Mouse (Mus musculus) forebrain, embryonic 13.5 days (tissue): ENCODE results near the gene Setx. TPM values are rescaled to one million over a fixed set of nuclear protein-coding genes. Genes with fewer than 3 reads are reported as not detected.
A peak's percentile ranks its signal among the peaks of the same experiment; 100 is the strongest.

ENCODE experiments used
- ATAC-seq: fragments of 200-750 bp; cut with Nextera tagmentation; 2 replicates; pipeline ENCODE4 v1.8.0; 2017
- H3K27ac ChIP-seq: fragments of 300-500 bp; sonication (generic); 2 replicates; pipeline ENCODE4 v1.5.1; 2015; ENCODE audit warnings: inconsistent platforms, mild to moderate bottlenecking, moderate library complexity
- H3K27me3 ChIP-seq: fragments of 300-500 bp; sonication (generic); 2 replicates; pipeline ENCODE4 v1.6.1; 2015; ENCODE audit warnings: mild to moderate bottlenecking, inconsistent platforms
- H3K36me3 ChIP-seq: fragments of 300-500 bp; sonication (generic); 2 replicates; pipeline ENCODE4 v1.6.1; 2015; ENCODE audit warnings: mild to moderate bottlenecking, inconsistent platforms; ENCODE audit not compliant: poor library complexity, severe bottlenecking
- H3K4me1 ChIP-seq: fragments of 300-500 bp; sonication (generic); 2 replicates; pipeline ENCODE4 v1.6.1; 2015; ENCODE audit warnings: inconsistent platforms
- H3K4me2 ChIP-seq: fragments of 300-500 bp; sonication (generic); 2 replicates; pipeline ENCODE4 v1.6.1; 2015; ENCODE audit warnings: inconsistent platforms, mild to moderate bottlenecking, moderate library complexity
- H3K4me3 ChIP-seq: fragments of 300-500 bp; sonication (generic); 2 replicates; pipeline ENCODE4 v1.5.1; 2015; ENCODE audit warnings: mild to moderate bottlenecking, inconsistent platforms
- H3K9ac ChIP-seq: fragments of 300-500 bp; sonication (generic); 2 replicates; pipeline ENCODE4 v1.6.1; 2015; ENCODE audit warnings: mild to moderate bottlenecking, inconsistent platforms
- H3K9me3 ChIP-seq: fragments of 300-500 bp; sonication (generic); replicated peaks from 2 replicates; pipeline ENCODE4 v1.6.1; 2016; ENCODE audit warnings: inconsistent platforms
- WGBS: fragments of 180-500 bp; shearing (Covaris S2); methylation state at CpG from one replicate; pipeline ENCODE4 v1.1.7; 2015; 5-methylcytosine and 5-hydroxymethylcytosine counted together
- polyA plus RNA-seq: library from polyadenylated mRNA; unstranded; fragments of >200 nt; fragmentation: Nextera tagmentation; extraction: Ambion mirVana; gene quantifications from 2 replicates; pipeline ENCODE4 v1.2.1, GENCODE M21; 2015

Gene Setx
- polyA plus RNA-seq, 1 experiment from 2014 or later, result 14.0 TPM

DNA sequence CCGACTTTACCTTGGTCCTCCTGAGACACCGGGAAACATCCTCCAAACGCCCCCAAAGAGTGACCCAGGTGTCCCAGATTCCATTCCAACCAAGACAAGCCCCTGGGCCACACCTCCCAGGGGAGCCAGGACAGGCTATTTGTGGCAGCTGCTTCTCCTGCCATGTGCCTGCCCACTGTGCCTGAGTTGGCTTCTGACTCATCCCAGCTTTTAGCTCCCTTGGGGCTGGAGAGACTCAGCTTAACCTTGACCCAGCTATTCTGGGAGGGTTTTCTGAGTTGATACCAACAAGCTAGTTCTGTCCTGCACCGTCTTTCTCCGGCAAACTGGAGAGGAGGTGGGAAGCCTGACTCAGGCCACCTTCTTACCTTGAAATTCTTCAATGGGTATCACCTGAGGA lies 74.5 kb downstream of the Setx start:
- peaks cover 54% of the 10 kb centered on the region for H3K27me3 ChIP-seq
- H3K9ac ChIP-seq, result no peak overlapping the region
- no peak overlapping the region for H3K4me3 ChIP-seq
- no peaks in the 10 kb centered on the region for H3K9me3 ChIP-seq
- no peak overlapping the region for H3K4me2 ChIP-seq
- no peaks in the 10 kb centered on the region for H3K36me3 ChIP-seq
- ATAC-seq, result no peak
- H3K27ac ChIP-seq, result no peak overlapping the region
- WGBS, result 89% methylated on average over 5 of the region's 5 CpGs
- H3K4me1 ChIP-seq, result peaks cover 11% of the 10 kb centered on the region

DNA sequence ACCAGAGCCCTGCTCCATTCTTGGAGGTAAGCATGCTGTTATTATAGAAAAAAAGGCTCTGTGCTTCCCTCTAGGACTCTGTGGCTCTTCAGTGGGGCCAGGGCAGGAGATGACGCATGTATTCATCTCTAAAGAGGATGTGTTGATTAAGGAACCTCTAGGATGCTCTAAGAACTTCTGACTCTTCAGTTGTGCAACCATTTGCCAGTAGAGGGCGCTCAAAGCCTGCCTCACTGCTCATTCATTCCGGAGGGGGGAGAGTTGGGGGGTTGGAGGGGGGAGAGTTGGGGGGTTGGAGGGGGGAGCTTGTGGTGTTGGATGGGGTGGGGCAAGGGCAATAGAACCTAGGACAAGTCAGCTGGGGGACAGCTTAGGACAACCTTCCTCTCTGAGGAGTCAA lies 75.9 kb downstream of the Setx start:
- no peak overlapping the region for H3K27ac ChIP-seq
- H3K4me1 ChIP-seq, result peaks cover 6% of the 10 kb centered on the region
- no peak overlapping the region for H3K4me3 ChIP-seq
- WGBS, result 0% methylated on average over 3 of the region's 3 CpGs
- peaks cover 50% of the 10 kb centered on the region for H3K27me3 ChIP-seq
- H3K36me3 ChIP-seq, result peaks cover 5% of the 10 kb centered on the region; the same call in 1 of the 2 replicates
- H3K9me3 ChIP-seq, result no peaks in the 10 kb centered on the region
- ATAC-seq, result no peak; the same call in 1 of the 2 replicates
- no peak overlapping the region for H3K4me2 ChIP-seq
- H3K9ac ChIP-seq, result no peak overlapping the region

DNA sequence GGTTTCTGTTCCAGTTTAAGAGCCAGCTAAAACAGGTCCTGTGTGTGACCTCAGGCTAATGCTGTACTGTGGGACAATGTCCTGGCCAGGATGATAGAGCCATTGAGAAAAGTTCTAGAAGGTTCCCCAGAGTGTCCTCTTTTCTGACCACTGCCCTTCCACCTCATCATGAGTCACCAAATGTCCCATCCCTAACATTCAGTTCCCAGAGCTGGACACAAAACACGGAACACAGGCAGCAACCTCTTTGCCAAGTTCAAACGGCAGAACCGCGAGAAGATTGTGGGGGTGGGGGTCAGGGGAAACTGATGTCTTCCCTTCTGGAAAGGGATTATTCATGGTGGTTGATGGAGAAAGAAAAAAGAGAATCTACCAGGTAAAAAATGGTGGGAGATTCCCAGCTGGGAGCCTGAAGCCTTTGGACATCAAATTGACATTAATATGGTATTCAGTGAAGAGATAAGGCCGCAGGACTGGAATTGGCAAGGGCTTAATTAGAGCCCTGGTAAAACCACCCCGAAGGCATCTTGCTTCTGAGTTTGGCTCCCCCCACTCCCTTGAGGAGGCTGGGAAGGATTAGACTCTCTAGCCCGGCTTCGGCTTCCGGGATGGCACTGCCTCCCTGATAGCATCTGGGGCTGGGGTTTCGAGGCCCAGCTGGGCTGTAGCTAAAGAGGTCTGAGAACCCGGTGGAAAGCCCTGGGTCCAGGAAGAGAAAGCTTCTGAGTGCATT lies 77.4 kb downstream of the Setx start:
- Histone ChIP-seq H3K27me3 (peaks cover 36% of the 10 kb centered on the region), H3K27ac (no peak overlapping the region)

DNA sequence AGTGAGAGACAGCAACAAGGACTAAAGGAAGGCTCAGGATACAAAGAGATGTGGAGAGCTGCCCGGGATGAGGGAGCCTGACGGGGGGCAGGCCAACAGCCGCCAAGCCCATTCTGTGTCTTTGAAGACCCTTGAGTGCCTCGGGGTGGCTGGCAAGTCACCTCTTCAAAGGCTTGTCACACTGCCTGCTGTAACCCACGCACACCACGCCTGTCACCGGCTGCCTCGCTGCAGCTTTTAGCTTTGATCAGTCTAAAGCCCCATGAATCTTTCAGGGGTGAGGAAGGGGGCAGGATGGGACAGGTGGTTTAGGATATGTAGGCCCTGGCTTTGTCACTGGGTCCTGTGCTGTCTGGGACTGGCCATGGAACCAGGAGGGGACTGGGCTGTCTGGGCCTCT lies 82.2 kb downstream of the Setx start:
- H3K27ac ChIP-seq, result no peak overlapping the region
- 36% methylated on average over 8 of the region's 8 CpGs for WGBS
- ATAC-seq, result no peak
- peaks cover 5% of the 10 kb centered on the region; the same call in 1 of the 2 replicates for H3K36me3 ChIP-seq
- no peak overlapping the region for H3K4me3 ChIP-seq
- no peak overlapping the region for H3K4me2 ChIP-seq
- no peaks in the 10 kb centered on the region for H3K9me3 ChIP-seq
- no peaks in the 10 kb centered on the region for H3K4me1 ChIP-seq
- H3K27me3 ChIP-seq, result 0 out of 2 replicates have a peak, but pooled peaks cover 9% of the 10 kb centered on the region
- no peak overlapping the region for H3K9ac ChIP-seq

More for the DNA sequence above, 77.4 kb downstream of the Setx start:
- no peaks in the 10 kb centered on the region for H3K9me3 ChIP-seq
- ATAC-seq, result no peak
- no peak overlapping the region for H3K4me2 ChIP-seq
- no peak overlapping the region for H3K4me3 ChIP-seq
- 61% methylated on average over 11 of the region's 11 CpGs for WGBS
- peaks cover 5% of the 10 kb centered on the region; the same call in 1 of the 2 replicates for H3K36me3 ChIP-seq
- H3K9ac ChIP-seq, result no peak overlapping the region
- no peaks in the 10 kb centered on the region for H3K4me1 ChIP-seq

DNA sequence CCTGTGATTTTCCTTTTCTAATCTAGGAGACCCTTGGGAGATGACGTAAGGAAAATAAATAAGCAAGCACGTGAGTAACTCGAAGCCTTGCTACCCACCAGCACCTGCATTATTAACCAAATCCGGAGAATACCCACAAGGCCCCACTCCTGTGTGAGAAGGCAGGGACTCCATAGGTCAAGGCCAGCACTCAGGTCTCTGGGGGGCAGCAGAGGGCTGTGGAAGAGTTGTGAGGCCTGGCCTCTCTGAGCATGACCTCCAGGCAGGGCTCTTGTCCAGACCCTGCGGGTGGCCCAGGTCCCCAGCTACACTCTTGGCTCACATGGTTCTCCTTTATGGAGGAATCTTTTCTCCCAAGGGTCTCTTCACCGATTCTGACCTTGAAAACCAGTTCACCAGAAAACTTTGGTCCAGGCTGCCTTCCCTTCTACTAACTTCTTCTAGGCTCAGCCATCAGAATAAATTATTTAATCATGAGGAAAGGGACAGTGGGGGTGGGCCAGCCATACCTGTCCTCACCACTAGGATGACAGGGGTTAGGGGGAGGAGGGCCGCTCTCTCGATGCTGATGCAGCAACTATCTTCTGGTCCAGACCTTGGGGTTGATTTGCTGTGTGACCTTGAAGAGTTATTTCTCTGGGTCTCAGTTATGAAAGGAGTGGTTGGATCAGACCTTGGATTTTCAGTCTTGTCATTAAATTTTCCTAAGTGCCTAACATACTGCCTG lies 92.5 kb downstream of the Setx start:
- no peak overlapping the region for H3K4me3 ChIP-seq
- 49% methylated on average over 8 of the region's 8 CpGs for WGBS
- H3K36me3 ChIP-seq, result 0 out of 2 replicates have a peak, but pooled peaks cover 4% of the 10 kb centered on the region
- no peaks in the 10 kb centered on the region for H3K27me3 ChIP-seq
- no peak overlapping the region for H3K27ac ChIP-seq
- H3K9me3 ChIP-seq, result no peaks in the 10 kb centered on the region
- no peaks in the 10 kb centered on the region for H3K4me1 ChIP-seq
- no peak overlapping the region for H3K9ac ChIP-seq
- no peak for ATAC-seq
- no peak overlapping the region for H3K4me2 ChIP-seq

DNA sequence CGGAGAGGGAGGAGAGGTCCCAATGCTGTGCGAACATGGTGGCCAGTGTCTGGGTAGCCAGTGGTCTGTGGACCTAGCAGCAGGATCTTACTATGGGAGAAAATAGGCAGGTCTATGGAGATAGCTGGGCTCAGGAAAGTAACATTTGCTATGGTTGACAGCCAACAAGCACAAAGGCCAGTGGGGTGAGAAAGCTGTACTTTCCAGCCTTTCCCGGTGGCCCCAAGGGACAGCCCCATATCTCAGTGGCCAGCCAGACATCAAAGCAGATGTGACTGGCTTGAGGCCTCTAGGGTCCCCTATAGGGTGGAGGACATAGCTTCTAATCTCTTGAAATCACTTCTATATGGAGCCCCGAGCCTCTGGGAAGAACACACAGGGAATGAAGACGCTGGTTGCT lies 93.1 kb downstream of the Setx start:
- Histone ChIP-seq H3K36me3 (0 out of 2 replicates have a peak, but pooled peaks cover 3% of the 10 kb centered on the region), H3K9me3 (no peaks in the 10 kb centered on the region), H3K4me3 (no peak overlapping the region), H3K4me1 (no peaks in the 10 kb centered on the region), H3K9ac (no peak overlapping the region), H3K27ac (no peak overlapping the region), H3K27me3 (no peaks in the 10 kb centered on the region), H3K4me2 (no peak overlapping the region)
- no peak for ATAC-seq
- 91% methylated on average over 5 of the region's 5 CpGs for WGBS

DNA sequence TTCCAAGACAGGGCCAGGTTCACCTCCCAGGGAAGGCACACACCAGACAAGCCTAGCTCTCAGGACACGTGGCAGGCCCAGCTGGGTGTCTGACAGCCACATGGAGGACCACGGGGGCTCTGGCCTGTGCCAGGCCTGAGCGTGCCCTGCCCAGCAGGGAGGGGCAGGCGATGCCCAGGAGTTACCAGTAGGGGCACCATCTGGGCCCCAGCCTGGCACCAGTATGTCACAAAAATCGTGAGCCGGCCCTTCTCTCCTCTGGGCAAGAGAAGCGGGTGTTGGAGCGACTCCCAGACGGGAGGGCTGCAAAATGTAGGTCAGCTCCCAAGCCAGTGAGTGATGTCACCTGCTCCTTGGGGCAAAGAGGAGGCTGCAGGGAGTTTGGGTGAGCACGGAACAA lies 93.9 kb downstream of the Setx start:
- Histone ChIP-seq H3K36me3 (no peaks in the 10 kb centered on the region), H3K4me3 (no peak overlapping the region), H3K9ac (no peak overlapping the region), H3K4me1 (no peaks in the 10 kb centered on the region), H3K27me3 (no peaks in the 10 kb centered on the region), H3K27ac (no peak overlapping the region), H3K4me2 (no peak overlapping the region), H3K9me3 (no peaks in the 10 kb centered on the region)
- WGBS, result 78% methylated on average over 10 of the region's 10 CpGs
- peak; percentile 24; the same call in 1 of the 2 replicates for ATAC-seq

DNA sequence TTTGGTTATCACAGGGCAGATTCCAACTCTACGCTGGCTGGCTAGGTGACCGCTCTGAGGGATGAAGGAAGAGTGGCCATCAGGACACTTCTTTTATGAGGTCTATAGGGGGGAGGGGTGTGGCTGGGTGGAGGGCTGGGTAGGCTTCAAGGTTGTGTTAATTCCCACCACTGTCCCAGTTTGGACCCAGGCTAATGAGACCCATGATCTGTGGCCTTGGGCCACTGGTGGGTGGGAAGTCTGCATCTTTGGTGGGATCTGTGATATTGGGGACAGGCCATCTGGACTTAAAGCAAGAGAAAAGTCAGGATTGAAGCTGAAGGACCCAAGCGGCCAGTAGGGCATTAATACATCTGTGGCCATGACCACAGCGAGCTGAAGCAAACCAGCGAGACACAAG lies 94.8 kb downstream of the Setx start:
- no peak for ATAC-seq
- H3K36me3 ChIP-seq, result no peaks in the 10 kb centered on the region
- H3K9me3 ChIP-seq, result no peaks in the 10 kb centered on the region
- 90% methylated on average over 5 of the region's 5 CpGs for WGBS
- H3K27me3 ChIP-seq, result 0 out of 2 replicates have a peak, but pooled peaks cover 6% of the 10 kb centered on the region
- no peak overlapping the region for H3K27ac ChIP-seq
- H3K4me3 ChIP-seq, result no peak overlapping the region
- H3K4me1 ChIP-seq, result peaks cover 3% of the 10 kb centered on the region; the same call in 1 of the 2 replicates
- no peak overlapping the region for H3K9ac ChIP-seq
- H3K4me2 ChIP-seq, result no peak overlapping the region

DNA sequence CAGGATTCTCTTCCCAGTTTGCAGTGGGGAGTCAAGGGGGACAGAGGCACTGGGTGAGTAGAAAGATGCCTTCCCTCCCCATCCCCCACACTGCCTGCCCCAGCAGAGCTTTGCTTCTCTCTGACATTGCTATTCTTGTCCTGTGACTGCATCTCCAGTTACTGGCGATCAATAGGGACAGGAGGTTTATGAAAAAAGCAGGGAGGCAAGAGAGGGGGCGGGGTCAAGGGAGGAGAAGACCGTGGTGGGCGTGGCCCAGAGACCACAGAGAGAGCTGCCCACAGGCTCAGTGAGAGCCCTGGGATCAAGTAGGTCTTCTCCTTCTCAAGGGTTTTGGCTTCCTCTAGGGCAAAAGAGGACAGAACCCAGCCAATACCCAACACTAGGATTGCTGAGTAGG lies 98.3 kb downstream of the Setx start:
- Histone ChIP-seq H3K9me3 (no peaks in the 10 kb centered on the region), H3K9ac (no peak overlapping the region), H3K27me3 (0 out of 2 replicates have a peak, but pooled peaks cover 6% of the 10 kb centered on the region), H3K4me3 (no peak overlapping the region), H3K4me2 (no peak overlapping the region), H3K36me3 (no peaks in the 10 kb centered on the region), H3K27ac (no peak overlapping the region), H3K4me1 (peaks cover 4% of the 10 kb centered on the region; the same call in 1 of the 2 replicates)
- no peak for ATAC-seq
- WGBS, result 9% methylated on average over 4 of the region's 4 CpGs

DNA sequence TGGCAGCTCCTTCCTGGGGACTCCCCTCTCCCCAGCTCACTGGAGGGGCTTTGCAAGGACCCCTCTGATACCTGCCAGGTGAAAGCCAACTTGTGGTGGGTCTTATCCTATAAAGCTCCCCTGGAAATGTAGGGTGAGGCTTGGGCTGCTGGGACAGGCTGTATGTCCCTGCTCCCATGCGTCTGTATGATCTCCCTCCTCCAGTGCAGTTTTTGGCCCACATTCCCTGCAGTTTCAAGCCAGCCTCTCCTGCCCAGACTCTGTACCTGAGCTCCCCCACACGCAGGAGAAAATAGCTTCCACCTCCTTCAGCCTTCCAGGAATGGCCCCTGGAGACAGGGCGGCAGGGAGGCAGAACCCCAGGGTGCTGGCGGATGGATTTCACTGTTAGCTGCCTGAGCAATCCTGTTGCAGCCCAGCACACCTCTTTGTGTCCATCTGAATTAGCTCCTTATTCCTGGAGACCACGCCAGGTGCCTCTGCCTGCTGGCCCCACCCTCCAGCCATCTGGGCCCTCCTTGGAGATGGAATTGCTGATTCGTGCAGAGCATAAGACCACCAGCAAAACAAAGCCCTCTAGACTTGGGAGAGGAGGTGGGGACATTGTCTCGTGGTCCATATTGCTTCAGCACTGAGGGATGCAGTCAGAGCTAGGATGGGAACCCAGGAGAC lies 99.7 kb downstream of the Setx start:
- H3K4me2 ChIP-seq, result no peak overlapping the region
- H3K4me1 ChIP-seq, result peaks cover 4% of the 10 kb centered on the region; the same call in 1 of the 2 replicates
- 0 out of 2 replicates have a peak, but pooled peaks cover 6% of the 10 kb centered on the region for H3K27me3 ChIP-seq
- ATAC-seq, result no peak
- H3K4me3 ChIP-seq, result no peak overlapping the region
- H3K9me3 ChIP-seq, result no peaks in the 10 kb centered on the region
- H3K36me3 ChIP-seq, result no peaks in the 10 kb centered on the region
- H3K27ac ChIP-seq, result no peak overlapping the region
- no peak overlapping the region for H3K9ac ChIP-seq
- WGBS, result 40% methylated on average over 7 of the region's 7 CpGs

DNA sequence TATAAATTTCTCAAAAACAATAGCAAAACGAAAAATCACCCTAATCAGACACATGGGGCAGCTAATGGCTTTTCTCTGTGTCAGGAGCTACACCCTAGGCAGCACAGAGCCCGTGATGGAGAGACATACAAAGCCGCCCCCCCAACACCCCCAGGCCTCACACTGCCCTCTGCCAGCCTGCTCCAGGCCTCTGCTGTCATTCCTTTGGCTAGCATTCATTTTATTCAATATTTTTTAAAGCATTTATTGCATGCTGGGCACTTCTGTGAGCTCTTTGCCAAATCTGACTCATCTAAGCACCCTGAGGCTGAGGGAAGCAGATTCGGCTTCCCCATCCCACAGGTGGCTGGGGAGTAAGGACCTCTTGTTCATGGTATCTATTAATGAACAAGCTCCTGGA lies 102.7 kb downstream of the Setx start:
- Histone ChIP-seq H3K36me3 (no peaks in the 10 kb centered on the region), H3K4me1 (peaks cover 17% of the 10 kb centered on the region), H3K27me3 (0 out of 2 replicates have a peak, but pooled peaks cover 6% of the 10 kb centered on the region), H3K9ac (no peak overlapping the region), H3K9me3 (no peaks in the 10 kb centered on the region), H3K4me2 (no peak overlapping the region), H3K4me3 (no peak overlapping the region), H3K27ac (no peak overlapping the region)
- ATAC-seq, result no peak
- 75% methylated on average over 4 of the region's 4 CpGs for WGBS
